Mouse (Mus musculus) limb, embryonic 13.5 days (tissue): ENCODE measurements around the gene Ier5. TPM values are rescaled to one million over a fixed set of nuclear protein-coding genes. Genes with fewer than 3 reads are reported as not detected.
A peak's percentile ranks its signal among the peaks of the same experiment; 100 is the strongest.

Experiments
- ATAC-seq: fragments of 200-750 bp; cut with Nextera tagmentation; 2 replicates; pipeline ENCODE4 v1.8.0; 2017; ENCODE audit warnings: low read depth, moderate number of reproducible peaks, moderate TSS enrichment; ENCODE audit not compliant: low FRiP score
- H3K27ac ChIP-seq: fragments of 300-500 bp; sonication (generic); 2 replicates; pipeline ENCODE4 v1.5.1; 2015; ENCODE audit warnings: inconsistent platforms, mild to moderate bottlenecking, moderate library complexity
- H3K27me3 ChIP-seq: fragments of 300-500 bp; sonication (generic); 2 replicates; pipeline ENCODE4 v1.6.1; 2015; ENCODE audit warnings: mild to moderate bottlenecking, inconsistent platforms
- H3K36me3 ChIP-seq: fragments of 300-500 bp; sonication (generic); 2 replicates; pipeline ENCODE4 v1.6.1; 2015; ENCODE audit warnings: inconsistent platforms, mild to moderate bottlenecking, moderate library complexity
- H3K4me1 ChIP-seq: fragments of 300-500 bp; sonication (generic); 2 replicates; pipeline ENCODE4 v1.6.1; 2015; ENCODE audit warnings: inconsistent platforms
- H3K4me2 ChIP-seq: fragments of 300-500 bp; sonication (generic); replicated peaks from 2 replicates; pipeline ENCODE4 v1.6.1; 2015; ENCODE audit warnings: inconsistent platforms, mild to moderate bottlenecking, moderate library complexity
- H3K4me3 ChIP-seq: fragments of 300-500 bp; sonication (generic); 2 replicates; pipeline ENCODE4 v1.5.1; 2015; ENCODE audit warnings: moderate library complexity, mild to moderate bottlenecking, inconsistent platforms
- H3K9ac ChIP-seq: fragments of 300-500 bp; sonication (generic); 2 replicates; pipeline ENCODE4 v1.6.1; 2015; ENCODE audit warnings: mild to moderate bottlenecking, inconsistent platforms
- H3K9me3 ChIP-seq: fragments of 300-500 bp; sonication (generic); 2 replicates; pipeline ENCODE4 v1.6.1; 2016; ENCODE audit warnings: inconsistent platforms
- WGBS: fragments of 180-500 bp; shearing (Covaris S2); methylation state at CpG from one replicate; pipeline ENCODE4 v1.1.7; 2015; 5-methylcytosine and 5-hydroxymethylcytosine counted together
- polyA plus RNA-seq: library from polyadenylated mRNA; unstranded; fragments of >200 nt; fragmentation: Nextera tagmentation; extraction: Ambion mirVana; gene quantifications from 2 replicates; pipeline ENCODE4 v1.2.1, GENCODE M21; 2015

Ier5 gene
- polyA plus RNA-seq: 5.8 and 6.0 TPM in 2 replicates

DNA sequence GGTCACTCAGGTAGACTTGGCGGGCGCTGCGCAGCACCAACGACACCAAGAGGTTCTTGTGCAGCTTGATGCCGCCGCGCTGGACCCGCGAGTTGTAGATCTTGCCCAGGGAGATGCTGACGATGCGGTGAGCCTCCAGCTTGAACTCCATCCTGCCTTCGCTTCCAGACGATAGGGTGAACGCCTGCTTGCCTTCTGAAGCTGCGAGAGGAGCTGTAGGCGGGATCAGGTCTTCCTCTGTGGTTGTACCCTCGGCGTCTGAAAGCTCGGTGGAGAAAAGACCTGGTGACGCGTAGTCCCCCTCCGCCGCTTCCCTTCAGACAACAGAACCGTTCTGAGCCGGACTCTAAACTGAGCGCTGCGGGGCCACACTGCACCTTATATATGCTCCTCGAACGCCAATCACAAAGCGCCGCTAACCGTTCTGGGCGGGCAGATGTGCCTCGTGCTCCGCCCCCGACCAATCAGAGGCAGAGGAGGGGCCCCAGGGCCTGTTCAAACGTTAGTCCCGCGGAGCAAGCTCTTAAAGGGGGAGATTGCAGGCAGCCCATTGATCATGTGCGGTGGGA, at the start of gene Ier5:
TSS of gene Ier5 (minus strand) at position 357 of the 569 bp plus-strand sequence.
- peaks cover 28% of the 10 kb centered on the region for H3K4me1 ChIP-seq
- H3K9me3 ChIP-seq: no peaks in the 10 kb centered on the region
- ATAC-seq: peak; percentile 98
- peak within 1 kb of the TSS; percentile 73 for H3K27ac ChIP-seq
- no peaks in the 10 kb centered on the region for H3K27me3 ChIP-seq
- H3K4me2 ChIP-seq: peak within 1 kb of the TSS; percentile 72
- H3K9ac ChIP-seq: peak within 1 kb of the TSS; percentile 99
- peak within 1 kb of the TSS; percentile 98 for H3K4me3 ChIP-seq
- peaks cover 8% of the 10 kb centered on the region for H3K36me3 ChIP-seq
- WGBS: under 1% methylated on average over 40 of the region's 40 CpGs

DNA sequence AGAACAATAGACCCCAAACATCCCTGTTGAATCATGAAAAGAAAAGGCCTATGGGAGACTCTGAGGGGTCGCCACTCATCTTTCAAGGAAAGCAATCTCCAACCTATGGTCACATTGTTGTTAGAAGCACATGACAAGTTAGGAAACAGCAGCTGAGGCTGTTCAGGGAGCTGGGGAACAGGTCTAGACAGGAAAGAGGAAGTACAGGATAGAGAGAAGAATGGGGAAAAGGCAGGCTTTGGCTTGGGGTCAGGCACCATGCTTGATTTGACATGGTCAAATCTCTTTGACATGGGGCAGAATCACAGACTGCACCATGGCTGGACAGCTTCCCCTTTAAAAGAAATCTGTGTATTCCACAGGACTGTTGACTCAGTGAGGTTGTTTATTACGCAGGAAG, 47.8 kb upstream of the Ier5 start:
- Histone ChIP-seq H3K9ac (no peak overlapping the region), H3K36me3 (no peaks in the 10 kb centered on the region), H3K27me3 (no peaks in the 10 kb centered on the region), H3K9me3 (no peaks in the 10 kb centered on the region), H3K4me1 (peaks cover 10% of the 10 kb centered on the region), H3K27ac (no peak overlapping the region), H3K4me3 (no peak overlapping the region), H3K4me2 (no peak overlapping the region)
- ATAC-seq: no peak
- WGBS: 90% methylated on average over 2 of the region's 2 CpGs

- H3K9me3 ChIP-seq: no peaks in the 10 kb centered on the region
- H3K36me3 ChIP-seq: no peaks in the 10 kb centered on the region
- H3K27me3 ChIP-seq: no peaks in the 10 kb centered on the region
- H3K27ac ChIP-seq: peak within 1 kb of the TSS; percentile 52
- peak within 1 kb of the TSS; percentile 44 for H3K4me3 ChIP-seq
- H3K9ac ChIP-seq: peak within 1 kb of the TSS; percentile 64
- ATAC-seq: peak; percentile 98
- 31% methylated on average over 8 of the region's 8 CpGs for WGBS
- H3K4me1 ChIP-seq: peaks cover 10% of the 10 kb centered on the region
- H3K4me2 ChIP-seq: peak within 1 kb of the TSS; percentile 64
These were observed 47.1 kb upstream of the Ier5 start, which contains the start of gene Mr1 for GRCm38 (mm10) chr1:155146572-155146980. Mr1 (minus strand) TSS chr1:155146814.

DNA sequence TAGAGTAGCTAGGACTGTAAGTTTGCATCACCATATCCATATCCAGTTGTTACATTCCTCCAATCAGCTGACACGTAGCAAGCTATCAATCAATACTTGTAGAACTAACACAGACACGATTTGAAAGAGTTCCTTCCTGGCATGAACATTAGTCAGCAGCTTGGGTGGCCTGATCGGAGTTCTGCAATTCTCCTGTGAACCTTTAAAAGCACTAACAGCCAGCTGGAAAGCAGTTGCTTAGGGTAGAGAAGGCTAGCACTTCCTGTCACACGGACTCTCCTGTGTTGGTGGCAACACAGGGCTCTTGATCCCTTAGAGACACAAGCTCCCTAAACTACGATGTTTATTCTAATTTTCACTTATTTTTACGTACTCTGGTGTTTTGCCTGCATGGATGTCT, 46.2 kb upstream of the Ier5 start:
- Histone ChIP-seq H3K9ac (peak overlapping the region; percentile 64), H3K4me1 (peaks cover 10% of the 10 kb centered on the region), H3K27me3 (no peaks in the 10 kb centered on the region), H3K9me3 (no peaks in the 10 kb centered on the region), H3K27ac (peak overlapping the region; percentile 52; the same call in 1 of the 2 replicates), H3K36me3 (no peaks in the 10 kb centered on the region), H3K4me3 (peak overlapping the region; percentile 44), H3K4me2 (peak overlapping the region; percentile 64)
- ATAC-seq: no peak
- 38% methylated on average over 6 of the region's 6 CpGs for WGBS

DNA sequence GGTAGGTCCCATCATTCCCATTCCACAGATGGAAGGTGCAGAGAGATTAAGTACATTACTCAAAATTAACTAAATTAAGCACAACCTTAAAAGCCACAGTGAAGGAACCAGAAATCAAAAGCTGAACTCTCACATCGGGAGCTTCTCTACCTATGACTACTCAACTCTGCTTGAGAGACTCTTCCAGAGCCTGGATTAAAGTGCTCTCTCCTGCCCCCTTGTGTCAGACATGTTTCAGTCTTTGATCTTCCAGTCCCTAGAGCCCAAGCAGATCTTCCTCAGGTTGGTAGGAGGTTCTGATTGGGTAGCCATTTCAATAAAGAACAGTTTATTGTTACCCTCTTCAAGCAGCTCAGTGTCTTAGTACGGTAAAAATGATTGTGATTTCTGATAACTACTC, 40.6 kb upstream of the Ier5 start:
- H3K27ac ChIP-seq: no peak overlapping the region
- no peak overlapping the region for H3K4me2 ChIP-seq
- no peaks in the 10 kb centered on the region for H3K9me3 ChIP-seq
- WGBS: 72% methylated on average over 2 of the region's 2 CpGs
- no peak overlapping the region for H3K4me3 ChIP-seq
- no peak overlapping the region for H3K9ac ChIP-seq
- H3K27me3 ChIP-seq: no peaks in the 10 kb centered on the region
- no peak for ATAC-seq
- peaks cover 5% of the 10 kb centered on the region; the same call in 1 of the 2 replicates for H3K36me3 ChIP-seq
- peaks cover 3% of the 10 kb centered on the region for H3K4me1 ChIP-seq

DNA sequence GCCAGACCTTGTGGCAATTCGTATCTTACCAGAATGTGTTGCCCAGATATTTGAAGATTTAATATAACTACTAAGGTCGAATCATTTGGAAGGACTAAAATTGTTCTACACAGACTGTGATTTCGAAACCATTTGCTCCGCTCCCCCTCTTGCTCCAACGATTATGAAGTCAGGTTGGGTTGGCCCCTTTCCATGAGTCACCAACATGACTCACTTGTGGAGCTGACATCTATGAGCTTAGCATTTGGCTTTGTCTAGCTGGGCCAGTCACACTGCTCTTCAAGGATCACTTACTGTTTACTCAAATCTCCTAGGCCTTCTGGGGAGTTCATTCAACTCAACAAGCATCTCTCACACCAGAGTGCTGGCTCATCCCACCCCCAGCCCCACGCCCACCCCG, 39.4 kb upstream of the Ier5 start:
- H3K9me3 ChIP-seq: no peaks in the 10 kb centered on the region
- no peak overlapping the region for H3K4me3 ChIP-seq
- no peak overlapping the region for H3K4me2 ChIP-seq
- no peak for ATAC-seq
- peaks cover 5% of the 10 kb centered on the region; the same call in 1 of the 2 replicates for H3K36me3 ChIP-seq
- 87% methylated on average over 7 of the region's 7 CpGs for WGBS
- H3K9ac ChIP-seq: no peak overlapping the region
- no peaks in the 10 kb centered on the region for H3K27me3 ChIP-seq
- H3K27ac ChIP-seq: no peak overlapping the region
- peaks cover 10% of the 10 kb centered on the region for H3K4me1 ChIP-seq

DNA sequence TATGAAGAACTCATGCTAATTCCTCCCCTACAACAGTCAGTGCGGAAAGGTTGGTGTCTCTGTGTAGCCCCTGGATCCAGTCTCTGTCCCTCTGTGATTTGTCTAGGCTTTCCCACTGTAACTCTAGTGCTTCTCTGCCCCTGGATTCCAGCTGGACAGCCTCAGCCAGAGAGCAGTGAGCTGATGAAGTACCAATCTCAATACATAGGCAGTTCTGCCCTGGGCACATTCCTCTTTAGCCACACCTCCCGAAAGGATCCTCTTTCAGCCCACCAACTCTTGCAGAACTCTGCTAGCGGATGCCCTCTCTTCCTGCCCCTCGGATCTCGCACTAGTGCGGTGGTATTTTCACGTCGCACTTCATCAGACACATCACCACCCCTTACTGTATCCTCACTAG, 35.4 kb upstream of the Ier5 start:
- ATAC-seq: no peak
- Histone ChIP-seq H3K4me1 (peaks cover 10% of the 10 kb centered on the region), H3K9me3 (no peaks in the 10 kb centered on the region), H3K36me3 (peaks cover 11% of the 10 kb centered on the region), H3K9ac (no peak overlapping the region), H3K27ac (no peak overlapping the region), H3K27me3 (no peaks in the 10 kb centered on the region), H3K4me3 (no peak overlapping the region), H3K4me2 (no peak overlapping the region)
- 36% methylated on average over 8 of the region's 8 CpGs for WGBS

GRCm38 (mm10) chr1:155127429-155127934, 28.0 kb upstream of the Ier5 start:
- Histone ChIP-seq H3K36me3 (peaks cover 6% of the 10 kb centered on the region), H3K9me3 (no peaks in the 10 kb centered on the region), H3K4me2 (no peak overlapping the region), H3K27me3 (no peaks in the 10 kb centered on the region), H3K27ac (no peak overlapping the region), H3K9ac (no peak overlapping the region), H3K4me1 (peaks cover 11% of the 10 kb centered on the region), H3K4me3 (no peak overlapping the region)
- WGBS: 76% methylated on average over 5 of the region's 5 CpGs
- no peak for ATAC-seq

DNA sequence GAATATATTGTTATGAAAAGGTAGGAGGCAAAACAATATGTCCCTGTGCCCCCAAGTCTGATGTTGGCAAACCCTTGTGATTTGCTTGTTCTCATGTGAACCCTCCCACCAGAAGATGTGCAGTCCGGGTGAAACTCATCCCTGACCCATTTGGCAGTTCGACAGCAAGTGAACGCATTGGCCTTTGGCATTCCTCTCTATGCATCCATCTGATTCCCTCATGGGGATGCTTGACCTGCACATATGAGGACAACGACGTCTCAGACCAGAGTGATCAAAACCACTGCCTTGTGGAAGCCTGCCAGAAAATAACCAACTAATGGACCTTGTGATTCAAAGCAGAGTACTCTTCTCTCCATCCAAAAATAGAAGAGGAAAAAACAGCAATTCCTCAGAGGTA, 27.3 kb upstream of the Ier5 start:
- Histone ChIP-seq H3K4me2 (no peak overlapping the region), H3K9ac (no peak overlapping the region), H3K27me3 (no peaks in the 10 kb centered on the region), H3K27ac (no peak overlapping the region), H3K4me1 (peaks cover 12% of the 10 kb centered on the region), H3K9me3 (no peaks in the 10 kb centered on the region), H3K36me3 (peaks cover 6% of the 10 kb centered on the region; the same call in 1 of the 2 replicates), H3K4me3 (no peak overlapping the region)
- 77% methylated on average over 5 of the region's 5 CpGs for WGBS
- no peak for ATAC-seq

- H3K4me2 ChIP-seq: no peak overlapping the region
- WGBS: 90% methylated on average over 5 of the region's 5 CpGs
- no peak for ATAC-seq
- no peaks in the 10 kb centered on the region for H3K36me3 ChIP-seq
- H3K9ac ChIP-seq: no peak overlapping the region
- H3K4me3 ChIP-seq: no peak overlapping the region
- peaks cover 12% of the 10 kb centered on the region for H3K4me1 ChIP-seq
- no peaks in the 10 kb centered on the region for H3K9me3 ChIP-seq
- H3K27ac ChIP-seq: no peak overlapping the region
- H3K27me3 ChIP-seq: no peaks in the 10 kb centered on the region
These were observed 25.0 kb upstream of the Ier5 start for GRCm38 (mm10) chr1:155124397-155124796.

DNA sequence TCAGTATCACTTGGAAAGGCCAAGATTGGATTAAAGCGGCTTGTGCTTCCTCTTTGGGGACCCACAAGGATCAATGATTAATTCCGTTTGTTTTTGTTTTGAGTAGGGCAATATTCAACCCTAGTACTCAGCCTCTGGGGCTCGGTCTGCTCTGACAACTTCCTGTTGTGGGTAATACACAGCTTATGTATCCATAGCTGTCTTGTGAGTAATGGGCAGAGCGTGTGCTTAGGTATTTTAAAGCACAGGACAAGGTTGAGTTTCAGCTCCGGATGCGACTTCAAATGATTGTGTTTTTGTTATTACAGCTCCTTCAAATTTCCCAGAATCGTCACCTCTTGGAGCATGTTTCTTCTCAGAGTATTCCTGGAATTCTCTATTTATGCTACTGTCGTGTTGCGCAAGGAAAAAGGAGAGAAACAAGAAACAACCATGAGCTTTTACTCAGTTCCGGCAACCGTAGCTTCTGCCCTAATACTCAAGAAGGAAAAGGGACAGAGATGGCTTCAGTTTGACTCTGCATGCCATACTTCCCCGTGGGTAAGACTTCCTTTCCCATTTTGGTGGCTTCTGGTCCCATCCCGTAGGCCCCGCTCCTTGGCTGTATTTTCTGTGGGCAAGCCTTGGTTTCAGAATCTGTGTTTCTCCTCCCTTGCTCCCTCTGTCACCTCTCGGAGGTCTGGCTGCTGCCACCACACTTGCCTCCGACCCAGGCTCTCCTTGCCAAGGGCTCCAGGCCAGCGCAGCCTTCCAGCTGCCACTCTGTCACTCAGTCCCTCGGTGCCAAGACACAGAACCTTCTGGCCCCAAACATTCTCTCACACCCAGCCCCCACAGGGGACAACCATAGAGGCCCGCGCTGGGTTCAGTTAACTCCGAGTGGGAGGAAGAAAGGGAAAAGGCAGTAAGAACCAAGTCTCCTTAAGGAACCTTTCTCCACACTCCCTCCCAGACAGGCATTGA, 22.8 kb upstream of the Ier5 start:
- no peak overlapping the region for H3K4me3 ChIP-seq
- H3K4me2 ChIP-seq: no peak overlapping the region
- H3K9ac ChIP-seq: no peak overlapping the region
- peaks cover 11% of the 10 kb centered on the region for H3K4me1 ChIP-seq
- no peak for ATAC-seq
- no peaks in the 10 kb centered on the region for H3K36me3 ChIP-seq
- WGBS: 75% methylated on average over 21 of the region's 21 CpGs
- no peaks in the 10 kb centered on the region for H3K9me3 ChIP-seq
- no peaks in the 10 kb centered on the region for H3K27me3 ChIP-seq
- no peak overlapping the region for H3K27ac ChIP-seq

DNA sequence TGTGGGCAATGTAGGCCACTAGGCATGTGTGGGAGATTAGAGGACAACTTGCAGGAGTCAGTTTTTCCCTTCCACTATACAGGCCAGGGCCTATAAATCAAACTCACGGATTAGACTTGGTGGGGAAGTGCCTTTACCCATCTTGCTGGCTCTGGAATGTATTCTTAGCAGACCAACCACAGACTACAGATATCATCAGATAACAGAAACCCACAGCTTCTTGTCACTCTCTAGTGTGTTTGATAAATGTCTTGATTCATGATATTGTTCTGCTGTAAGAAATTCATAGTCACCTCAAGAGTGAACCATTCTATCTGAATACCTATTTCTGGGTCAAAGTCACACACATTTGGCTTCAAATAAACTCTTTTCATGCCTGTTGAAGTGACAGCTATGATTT, 20.3 kb upstream of the Ier5 start:
- Histone ChIP-seq H3K27ac (no peak overlapping the region), H3K4me3 (no peak overlapping the region), H3K9ac (no peak overlapping the region), H3K4me2 (no peak overlapping the region), H3K36me3 (no peaks in the 10 kb centered on the region), H3K4me1 (peaks cover 7% of the 10 kb centered on the region; the same call in 1 of the 2 replicates), H3K27me3 (no peaks in the 10 kb centered on the region), H3K9me3 (no peaks in the 10 kb centered on the region)
- ATAC-seq: no peak
- WGBS: 59% methylated on average over 1 of the region's 1 CpGs
